In the genomic region with DNA sequence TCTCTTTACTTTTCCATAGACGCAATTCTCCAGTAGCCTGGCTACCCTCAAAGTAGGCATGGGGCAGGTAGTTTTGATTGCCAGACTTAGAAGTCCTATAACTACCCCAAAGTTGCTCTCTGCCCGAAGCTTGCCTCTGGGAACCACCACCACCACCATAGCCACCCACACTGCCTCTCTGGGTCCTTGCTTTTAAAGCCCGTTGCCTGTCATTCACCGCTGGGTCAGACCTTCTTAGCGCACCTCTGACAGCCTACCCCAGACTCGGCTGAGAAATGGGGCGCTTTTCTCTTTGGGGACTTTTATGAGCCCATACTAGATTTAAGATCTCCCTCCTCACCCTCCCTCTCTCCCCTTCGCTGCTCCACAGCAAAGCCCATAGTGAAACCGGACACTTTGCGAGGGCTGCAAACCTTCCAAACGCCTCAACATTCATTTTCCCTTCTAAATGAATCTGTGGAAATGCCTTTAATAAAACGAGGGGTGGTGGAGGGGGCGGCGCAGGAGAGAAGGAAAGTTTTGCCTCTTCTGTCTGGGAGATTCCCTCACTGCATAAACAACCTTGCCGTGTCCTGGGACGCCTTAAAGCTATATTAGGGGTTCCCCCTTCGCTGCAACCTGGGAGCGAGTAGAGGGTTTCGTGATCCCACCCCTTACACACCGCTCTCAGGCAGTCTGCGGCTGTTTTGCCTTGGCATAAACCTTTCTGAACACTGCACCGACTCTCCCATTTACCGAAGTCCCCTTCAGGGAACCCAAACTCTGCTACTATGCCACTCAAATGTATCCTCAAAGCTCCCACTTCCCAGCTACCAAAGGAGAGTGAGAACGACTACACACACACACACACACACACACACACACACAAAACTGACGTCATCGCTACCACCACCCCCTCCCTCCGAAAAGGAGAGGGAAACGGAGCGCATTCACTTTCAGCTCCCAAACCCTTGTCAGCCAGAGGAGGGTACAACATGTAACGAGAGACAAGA, we compare ENCODE assay signal across 8 mouse cellular contexts. TPM values are rescaled to one million over a fixed set of nuclear protein-coding genes. Genes with fewer than 3 reads are reported as not detected.
DNase-seq lines count a peak whose midpoint lies in the region; ATAC-seq and TF ChIP-seq lines count a peak whose summit lies in the region.

No protein-coding gene starts in this region.

- DNase-seq in adipocyte (ENCODE audit: low spot score): peak; percentile 19
- peak; percentile 67 to 74 for DNase-seq in cerebellum, adult 18-20 months
- peak; percentile 59 for DNase-seq in forebrain, postnatal 0 days
- peak; percentile 69 for DNase-seq in hindbrain, embryonic 10.5 days (ENCODE audit: low spot score)
- DNase-seq in layer of hippocampus, postnatal 14 days (ENCODE audit: low spot score in 2 of 2): peak; percentile 21 to 22
- peak; percentile 55 for DNase-seq in lung, postnatal 14 days
- no peak for DNase-seq in spleen, adult 12 weeks (ENCODE audit: low spot score)

- 0 out of 2 replicates have a peak, but pooled peaks cover 9% of the 10 kb centered on the region for H3K4me1 ChIP-seq in forebrain, postnatal 0 days (ENCODE audit: insufficient read depth)
- H3K4me1 ChIP-seq in hindbrain, embryonic 10.5 days (replicated peaks): peaks cover 29% of the 10 kb centered on the region
- peaks cover 13% of the 10 kb centered on the region for H3K4me1 ChIP-seq in stomach, embryonic 16.5 days (ENCODE audit: control insufficient read depth, insufficient read depth, low read length)

- no peak overlapping the region for H3K27ac ChIP-seq in forebrain, postnatal 0 days (ENCODE audit: low read depth, low read length)
- peak overlapping the region; percentile 85 for H3K27ac ChIP-seq in hindbrain, embryonic 10.5 days
- peak overlapping the region; percentile 57 for H3K27ac ChIP-seq in stomach, embryonic 16.5 days (ENCODE audit: low read length)

- no peaks in the 10 kb centered on the region for H3K36me3 ChIP-seq in forebrain, postnatal 0 days (ENCODE audit: insufficient read depth)
- H3K36me3 ChIP-seq in hindbrain, embryonic 10.5 days: no peaks in the 10 kb centered on the region
- H3K36me3 ChIP-seq in stomach, embryonic 16.5 days (ENCODE audit: control insufficient read depth, insufficient read depth, low read length): no peaks in the 10 kb centered on the region

- H3K4me2 ChIP-seq in forebrain, postnatal 0 days (ENCODE audit: low read depth): peak overlapping the region; percentile 98
- peak overlapping the region; percentile 93 for H3K4me2 ChIP-seq in stomach, embryonic 16.5 days (ENCODE audit: low read depth, low read length)

- H3K9me3 ChIP-seq in forebrain, postnatal 0 days (ENCODE audit: low read length): no peaks in the 10 kb centered on the region
- H3K9me3 ChIP-seq in hindbrain, embryonic 10.5 days: no peaks in the 10 kb centered on the region
- no peaks in the 10 kb centered on the region for H3K9me3 ChIP-seq in stomach, embryonic 16.5 days (replicated peaks; ENCODE audit: control insufficient read depth, low read length)

- peak overlapping the region; percentile 59 for H3K4me3 ChIP-seq in forebrain, postnatal 0 days (ENCODE audit: low read depth, low read length)
- H3K4me3 ChIP-seq in hindbrain, embryonic 10.5 days: peak overlapping the region; percentile 65
- H3K4me3 ChIP-seq in stomach, embryonic 16.5 days (replicated peaks; ENCODE audit: low read length): peak overlapping the region; percentile 61

- ATAC-seq in forebrain, postnatal 0 days: peak; percentile 69
- peak; percentile 39; the same call in 1 of the 2 replicates for ATAC-seq in stomach, embryonic 16.5 days (ENCODE audit: insufficient read depth, low FRiP score)

- WGBS in forebrain, postnatal 0 days: under 1% methylated on average over 30 of the region's 30 CpGs
- WGBS in hindbrain, embryonic 10.5 days: under 1% methylated on average over 30 of the region's 30 CpGs
- under 1% methylated on average over 30 of the region's 30 CpGs for WGBS in stomach, embryonic 16.5 days

- H3K9ac ChIP-seq in forebrain, postnatal 0 days: peak overlapping the region; percentile 51
- peak overlapping the region; percentile 78 for H3K9ac ChIP-seq in stomach, embryonic 16.5 days (ENCODE audit: low read length)

- H3K27me3 ChIP-seq in forebrain, postnatal 0 days (ENCODE audit: insufficient read depth, low read length): peaks cover 21% of the 10 kb centered on the region
- H3K27me3 ChIP-seq in hindbrain, embryonic 10.5 days (ENCODE audit: insufficient read depth, poor library complexity, severe bottlenecking): peaks cover 36% of the 10 kb centered on the region
- peaks cover 8% of the 10 kb centered on the region for H3K27me3 ChIP-seq in stomach, embryonic 16.5 days (ENCODE audit: control insufficient read depth, insufficient read depth, low read length)

- no peak for TF ChIP-seq CTCF in forebrain, postnatal 0 days (IDR thresholded peaks at IDR 0.05; ENCODE audit: low read depth)

RNA-seq across cellular contexts. Expression of a gene that starts 1.7 kb away (rescaled TPM):
- 0.62 and 1.7 TPM in 2 replicates for total RNA-seq in forebrain, postnatal 0 days (2014; rRNA removed)
- polyA plus RNA-seq in forebrain, postnatal 0 days (2015; fragmentation: Nextera tagmentation; extraction: Ambion mirVana): 0.09 and 0.27 TPM in 2 replicates
- 0.75 and 1.1 TPM in 2 replicates for polyA plus RNA-seq in hindbrain, embryonic 10.5 days (2016; fragmentation: Nextera tagmentation; extraction: Ambion mirVana)
- 1 to 10 TPM; 1.3 TPM for total RNA-seq in layer of hippocampus, postnatal 14 days (2021)
- 0.98 and 1.4 TPM in 2 replicates for polyA plus RNA-seq in stomach, embryonic 16.5 days (2015; fragmentation: Nextera tagmentation; extraction: Ambion mirVana)
